Comparison of ENCODE assay signal across 1 mouse cellular context in the genomic region with DNA sequence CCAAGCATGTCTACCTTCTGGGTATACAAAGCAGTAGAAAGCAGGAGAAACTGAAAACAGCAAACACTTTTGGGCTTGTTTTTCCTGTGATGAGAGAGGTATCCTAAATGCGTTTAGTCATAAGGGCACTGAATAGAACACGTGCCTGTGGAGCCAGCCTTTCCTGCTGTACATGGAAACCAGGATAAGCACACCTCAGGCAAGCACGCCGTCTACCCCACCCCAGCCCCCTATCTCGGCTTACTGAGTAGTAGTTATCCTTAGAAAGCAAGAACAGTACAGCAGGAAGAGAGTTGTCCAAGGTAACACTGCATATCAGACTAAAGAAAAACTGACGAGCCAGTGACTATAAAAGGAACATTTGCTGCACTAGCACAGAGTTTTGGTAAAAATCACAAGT.
TF ChIP-seq lines count a peak whose summit lies in the region.

No protein-coding gene starts in this region.

TF ChIP-seq in CH12.LX, 34 proteins besides CTCF, POLR2A, EP300 and RAD21 (continued from another document):
- no peak for TF ChIP-seq CHD2 (IDR thresholded peaks at IDR 0.05; ENCODE audit: low read length)
- TF ChIP-seq MEF2A (IDR thresholded peaks at IDR 0.05; ENCODE audit: borderline replicate concordance, low read depth, low read length), result peak; percentile 55; the same call in 1 of the 2 replicates
- no peak for TF ChIP-seq SMC3 (IDR thresholded peaks at IDR 0.05; ENCODE audit: low read depth, low read length)
- TF ChIP-seq BHLHE40 (IDR thresholded peaks at IDR 0.05; ENCODE audit: low read depth, low read length), result peak; percentile 90
- no peak for TF ChIP-seq HCFC1 (IDR thresholded peaks at IDR 0.05; ENCODE audit: low read depth, low read length)
- TF ChIP-seq MXI1 (IDR thresholded peaks at IDR 0.05; ENCODE audit: low read depth, low read length), result peak; percentile 37; the same call in 1 of the 2 replicates
- TF ChIP-seq POLR2AphosphoS2 (IDR thresholded peaks at IDR 0.05; ENCODE audit: low read depth, low read length), result peak; percentile 37; the same call in 1 of the 2 replicates
- TF ChIP-seq ZKSCAN1 (IDR thresholded peaks at IDR 0.05; ENCODE audit: borderline replicate concordance, low read depth, low read length), result no peak
- no peak for TF ChIP-seq ELF1 (IDR thresholded peaks at IDR 0.05; ENCODE audit: low read depth, low read length)
- no peak for TF ChIP-seq RCOR1 (conservative IDR thresholded peaks at IDR 0.05; ENCODE audit: low read depth, low read length)
- peak; percentile 47; the same call in 1 of the 2 replicates for TF ChIP-seq IRF4 (IDR thresholded peaks at IDR 0.05; ENCODE audit: low read depth, low read length)
- no peak for TF ChIP-seq USF1 (IDR thresholded peaks at IDR 0.05; ENCODE audit: low read depth, low read length)
